Mouse (Mus musculus): Measurements from ENCODE around the gene Foxa3. TPM values are rescaled to one million over a fixed set of nuclear protein-coding genes. Genes with fewer than 3 reads are reported as not detected.

Foxa3 gene
- total RNA-seq, 1 experiment from 2014 or later = 2.7 TPM

DNA sequence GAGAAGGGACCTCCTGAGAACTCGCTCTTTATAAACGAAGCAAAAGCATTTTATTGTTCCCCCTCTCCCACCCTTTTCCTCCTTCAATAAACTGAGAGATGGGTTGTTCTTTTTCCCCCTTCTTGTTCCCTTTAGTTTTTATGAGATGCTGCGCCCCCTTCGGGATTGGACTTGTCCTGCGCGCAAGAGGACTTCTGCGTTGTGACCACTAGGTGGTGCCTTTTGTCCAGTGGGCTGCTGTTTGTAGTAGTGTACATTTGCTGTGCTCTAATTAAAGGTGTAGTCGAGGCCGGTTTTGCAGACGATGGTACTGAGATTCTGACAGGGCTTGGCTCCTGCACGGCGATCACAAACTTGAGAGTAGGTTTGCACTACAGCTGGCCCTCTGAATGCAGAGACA is 16.9 kb downstream of the Foxa3 start:
- peak; percentile 52 to 57; a peak in 3 of 4 replicates for ATAC-seq (replicated peaks in 1 of 2; ENCODE audit: insufficient read depth in 1 of 2, low FRiP score in 2 of 2, low TSS enrichment in 1 of 2, low read depth in 1 of 2, poor library complexity in 2 of 2, severe bottlenecking in 2 of 2)

DNA sequence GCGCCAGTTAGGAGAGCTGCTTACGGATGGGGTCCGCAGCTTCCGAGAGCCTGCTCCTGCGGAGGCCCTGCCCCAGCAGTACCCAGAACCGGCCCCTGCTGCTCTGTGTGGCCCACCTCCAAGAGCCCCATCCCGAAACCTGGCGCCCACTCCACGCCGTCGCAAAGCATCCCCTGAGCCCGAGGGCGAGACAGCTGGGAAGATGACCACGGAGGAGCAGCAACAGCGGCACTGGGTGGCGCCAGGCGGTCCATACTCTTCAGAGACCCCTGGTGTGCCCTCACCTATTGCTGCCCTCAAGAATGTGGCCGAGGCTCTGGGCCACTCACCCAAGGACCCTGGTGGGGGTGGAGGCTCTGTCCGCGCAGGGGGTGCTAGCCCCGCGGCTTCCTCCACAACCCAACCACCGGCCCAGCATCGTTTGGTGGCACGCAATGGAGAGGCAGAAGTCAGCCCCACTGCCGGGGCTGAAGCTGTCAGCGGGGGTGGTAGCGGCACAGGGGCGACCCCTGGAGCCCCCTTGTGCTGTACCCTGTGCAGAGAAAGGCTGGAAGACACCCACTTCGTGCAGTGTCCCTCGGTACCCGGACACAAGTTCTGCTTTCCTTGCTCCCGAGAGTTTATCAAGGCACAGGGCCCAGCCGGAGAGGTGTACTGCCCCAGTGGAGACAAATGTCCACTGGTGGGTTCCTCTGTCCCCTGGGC is 17.8 kb downstream of the Foxa3 start:
- no peak for ATAC-seq (replicated peaks in 1 of 2; ENCODE audit: insufficient read depth in 1 of 2, low FRiP score in 2 of 2, low TSS enrichment in 1 of 2, low read depth in 1 of 2, poor library complexity in 2 of 2, severe bottlenecking in 2 of 2)

DNA sequence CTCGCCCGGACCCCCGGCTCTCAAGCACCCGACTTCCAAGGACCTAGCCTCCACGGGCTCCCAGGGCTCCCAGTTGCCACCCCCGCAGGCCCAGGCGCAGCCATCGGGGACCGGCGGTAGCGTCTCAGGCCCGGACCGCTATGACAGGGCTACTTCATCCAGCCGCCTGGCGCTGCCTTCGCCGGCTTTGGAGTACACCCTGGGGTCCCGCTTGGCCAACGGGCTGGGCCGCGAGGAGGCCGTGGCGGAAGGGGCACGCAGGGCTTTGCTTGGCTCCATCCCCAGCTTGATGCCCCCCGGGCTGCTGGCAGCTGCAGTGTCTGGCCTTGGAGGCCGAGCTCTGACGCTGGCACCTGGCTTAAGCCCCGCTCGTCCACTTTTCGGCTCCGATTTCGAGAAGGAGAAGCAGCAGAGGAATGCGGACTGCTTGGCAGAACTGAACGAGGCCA is 18.7 kb downstream of the Foxa3 start:
- no peak for ATAC-seq (replicated peaks in 1 of 2; ENCODE audit: insufficient read depth in 1 of 2, low FRiP score in 2 of 2, low TSS enrichment in 1 of 2, low read depth in 1 of 2, poor library complexity in 2 of 2, severe bottlenecking in 2 of 2)

DNA sequence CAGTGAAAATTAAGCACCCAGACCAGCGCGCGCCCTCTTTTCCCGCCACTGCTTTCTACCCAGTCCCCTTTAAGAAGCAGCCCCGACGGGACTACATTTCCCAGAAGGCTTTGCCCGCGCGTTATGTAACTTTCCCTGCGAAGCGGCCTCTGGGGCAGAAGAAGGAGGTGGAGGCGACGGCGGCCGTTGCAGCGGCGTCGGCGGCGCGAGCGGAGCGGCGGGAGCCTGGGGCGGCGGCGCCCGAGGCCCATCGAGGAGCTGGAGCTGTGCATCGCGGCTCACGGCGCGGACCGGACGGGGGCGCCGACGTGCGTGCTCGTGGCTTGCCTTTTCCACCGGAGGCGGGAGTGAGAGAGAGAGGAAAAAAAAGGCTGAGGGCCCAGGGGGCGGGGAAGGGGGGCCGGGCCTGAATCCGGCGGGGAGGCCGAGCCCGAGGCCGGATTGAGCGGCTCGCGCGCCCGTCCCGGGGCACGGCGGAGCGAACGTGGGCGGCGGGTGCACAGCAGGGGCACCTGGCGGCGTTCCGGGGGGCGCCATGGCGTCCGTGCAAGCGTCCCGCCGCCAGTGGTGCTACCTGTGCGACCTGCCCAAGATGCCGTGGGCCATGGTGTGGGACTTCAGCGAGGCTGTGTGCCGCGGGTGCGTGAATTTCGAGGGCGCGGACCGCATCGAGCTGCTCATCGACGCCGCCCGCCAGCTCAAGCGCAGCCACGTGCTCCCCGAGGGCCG is 19.3 kb downstream of the Foxa3 start, which contains the start of gene Irf2bp1:
Gene Irf2bp1 (plus strand): TSS at position 143 of the 729 bp plus-strand sequence.
- peak; percentile 42 to 47 for ATAC-seq (replicated peaks in 1 of 2; ENCODE audit: insufficient read depth in 1 of 2, low FRiP score in 2 of 2, low TSS enrichment in 1 of 2, low read depth in 1 of 2, poor library complexity in 2 of 2, severe bottlenecking in 2 of 2)

DNA sequence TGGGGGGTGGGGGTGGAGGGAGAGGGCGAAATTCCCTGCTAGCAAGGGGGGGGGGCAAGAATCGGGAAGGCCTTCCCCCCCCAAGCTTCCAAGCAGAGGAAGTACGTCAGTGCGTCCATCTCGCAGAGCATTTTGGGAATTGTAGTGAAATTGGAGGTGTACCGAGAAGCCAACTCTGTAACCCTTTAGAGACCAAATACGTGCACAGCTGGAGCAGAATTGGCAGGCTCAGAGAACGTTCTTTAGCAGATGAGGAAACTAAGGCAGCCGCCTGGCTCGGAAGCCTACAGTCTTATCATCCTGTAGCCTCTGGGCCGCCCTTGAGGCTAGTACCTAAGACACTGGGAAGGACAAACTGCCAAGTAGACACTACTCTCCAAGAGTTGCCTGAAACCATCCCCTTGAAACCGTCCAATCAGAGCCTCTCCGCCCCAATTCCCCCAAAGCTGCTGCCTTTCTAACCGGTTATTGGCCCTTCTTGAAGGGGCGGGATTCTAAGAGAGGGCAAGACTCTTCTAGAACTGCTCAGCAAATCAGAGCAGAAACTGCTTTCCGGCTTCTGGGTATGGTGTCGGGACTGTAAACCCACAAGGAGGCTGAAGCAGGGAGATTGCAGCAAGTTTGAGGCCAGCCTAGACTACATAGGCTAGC is 20.4 kb downstream of the Foxa3 start:
- ATAC-seq (replicated peaks in 1 of 2; ENCODE audit: insufficient read depth in 1 of 2, low FRiP score in 2 of 2, low TSS enrichment in 1 of 2, low read depth in 1 of 2, poor library complexity in 2 of 2, severe bottlenecking in 2 of 2) = peak; percentile 48 to 58

DNA sequence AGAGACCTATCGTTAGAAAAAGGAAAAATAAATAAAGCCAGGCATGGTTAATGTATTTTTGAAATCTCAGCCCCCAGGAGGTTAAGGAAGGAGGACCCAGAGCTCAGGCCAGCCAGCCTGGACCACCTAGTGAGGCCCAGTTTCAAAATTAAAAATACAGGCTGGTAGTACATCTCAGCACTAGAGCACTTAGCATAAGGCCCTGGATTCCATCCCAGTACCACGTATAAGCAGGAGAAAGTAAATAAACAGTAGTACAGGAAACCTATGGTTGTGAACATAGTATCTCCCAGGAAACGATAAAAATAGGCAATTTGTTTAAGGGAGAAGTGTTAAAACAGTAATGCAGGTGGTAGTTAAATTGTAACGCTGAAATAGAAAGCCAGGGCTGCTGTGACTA is 21.2 kb downstream of the Foxa3 start:
- ATAC-seq (replicated peaks in 1 of 2; ENCODE audit: insufficient read depth in 1 of 2, low FRiP score in 2 of 2, low TSS enrichment in 1 of 2, low read depth in 1 of 2, poor library complexity in 2 of 2, severe bottlenecking in 2 of 2) = no peak

DNA sequence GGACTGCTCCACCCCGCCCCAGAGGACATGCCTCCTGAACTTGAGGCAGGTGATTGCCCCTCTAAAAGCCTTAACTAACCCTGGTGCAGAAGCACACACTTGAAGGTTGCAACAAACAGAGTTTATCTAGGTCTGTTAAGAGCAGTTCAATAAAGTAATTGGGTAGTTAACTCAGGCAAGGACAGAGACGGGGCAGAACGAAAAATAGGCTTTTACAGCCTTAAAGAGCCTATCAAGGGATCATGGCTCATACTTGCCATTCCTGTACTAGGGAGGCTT is 21.6 kb downstream of the Foxa3 start:
- no peak for ATAC-seq (replicated peaks in 1 of 2; ENCODE audit: insufficient read depth in 1 of 2, low FRiP score in 2 of 2, low TSS enrichment in 1 of 2, low read depth in 1 of 2, poor library complexity in 2 of 2, severe bottlenecking in 2 of 2)

DNA sequence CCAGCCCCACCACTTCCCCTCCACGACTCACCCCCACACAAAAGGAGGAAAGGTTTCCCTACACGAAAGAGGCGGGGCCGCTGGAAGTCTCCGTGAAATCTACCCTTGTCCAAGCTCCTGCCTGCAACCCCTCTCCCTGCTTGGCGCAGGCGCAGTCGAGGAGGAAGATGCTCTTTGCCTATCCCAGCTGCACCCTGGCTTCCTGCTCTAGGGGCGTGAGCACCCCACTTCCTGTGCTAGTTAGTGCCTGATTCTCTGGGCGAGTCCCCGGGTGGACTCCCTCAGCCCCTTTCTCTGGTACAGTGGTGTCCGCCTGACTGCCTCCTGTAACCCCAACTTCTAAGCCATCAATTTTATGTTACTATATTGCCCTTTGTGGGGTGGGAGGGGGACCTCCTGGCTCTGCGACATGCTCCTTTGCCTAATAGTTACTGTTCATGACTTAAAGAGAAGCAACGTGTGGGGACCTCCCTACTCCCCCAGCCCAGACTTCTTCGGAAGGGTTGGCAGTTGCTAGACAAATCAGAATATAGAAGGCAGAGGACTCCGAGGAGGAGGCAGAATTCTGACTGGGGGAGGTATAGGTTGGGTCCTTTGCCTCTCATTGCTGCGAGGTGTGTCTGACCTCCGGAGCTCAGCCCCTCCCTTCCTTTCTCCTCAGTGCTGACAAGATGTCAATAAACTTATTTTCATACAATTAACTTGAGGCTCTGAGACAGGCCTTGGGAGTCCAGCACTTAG is 22.1 kb downstream of the Foxa3 start:
- peak; percentile 51 to 58 for ATAC-seq (replicated peaks in 1 of 2; ENCODE audit: insufficient read depth in 1 of 2, low FRiP score in 2 of 2, low TSS enrichment in 1 of 2, low read depth in 1 of 2, poor library complexity in 2 of 2, severe bottlenecking in 2 of 2)

DNA sequence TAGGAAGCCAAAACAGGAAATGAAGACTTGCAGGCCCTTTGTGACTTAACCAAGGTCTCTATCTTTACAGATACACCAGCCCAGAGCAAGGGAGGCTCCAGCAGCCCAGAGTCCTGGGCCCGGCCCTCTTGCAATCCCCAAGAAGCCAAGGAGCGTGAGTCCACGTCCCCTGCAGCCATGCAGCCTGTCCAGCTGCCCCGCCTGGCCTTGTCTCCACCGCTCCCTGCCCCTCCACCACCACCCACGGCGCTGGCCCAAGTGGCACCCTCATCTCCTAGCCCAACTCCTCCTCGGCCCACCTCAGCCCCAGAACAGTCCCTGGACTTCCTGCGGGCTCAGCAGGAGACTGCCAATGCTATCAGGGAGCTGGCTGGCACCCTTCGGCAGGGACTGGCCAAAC is 22.9 kb downstream of the Foxa3 start:
- no peak for ATAC-seq (replicated peaks in 1 of 2; ENCODE audit: insufficient read depth in 1 of 2, low FRiP score in 2 of 2, low TSS enrichment in 1 of 2, low read depth in 1 of 2, poor library complexity in 2 of 2, severe bottlenecking in 2 of 2)

DNA sequence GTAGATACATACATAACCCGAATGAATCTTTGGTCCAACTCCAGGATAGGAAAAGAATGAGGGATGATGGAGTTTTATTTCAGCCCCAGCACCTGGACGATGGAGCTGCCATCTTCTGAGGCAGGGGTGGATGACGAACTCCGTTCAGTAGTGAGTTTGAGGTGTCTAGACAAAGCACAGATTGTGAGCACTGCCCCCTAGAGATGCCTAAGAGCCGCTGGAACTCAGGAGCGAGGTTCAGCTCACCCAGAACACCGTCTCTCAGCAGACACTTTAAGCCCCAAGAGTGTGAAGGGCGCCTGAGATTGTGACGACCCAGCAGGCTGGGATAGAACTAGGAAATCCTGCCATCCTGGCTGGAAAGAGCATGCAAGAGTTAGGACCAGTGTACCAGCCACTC is 24.5 kb downstream of the Foxa3 start:
- no peak for ATAC-seq (replicated peaks in 1 of 2; ENCODE audit: insufficient read depth in 1 of 2, low FRiP score in 2 of 2, low TSS enrichment in 1 of 2, low read depth in 1 of 2, poor library complexity in 2 of 2, severe bottlenecking in 2 of 2)

DNA sequence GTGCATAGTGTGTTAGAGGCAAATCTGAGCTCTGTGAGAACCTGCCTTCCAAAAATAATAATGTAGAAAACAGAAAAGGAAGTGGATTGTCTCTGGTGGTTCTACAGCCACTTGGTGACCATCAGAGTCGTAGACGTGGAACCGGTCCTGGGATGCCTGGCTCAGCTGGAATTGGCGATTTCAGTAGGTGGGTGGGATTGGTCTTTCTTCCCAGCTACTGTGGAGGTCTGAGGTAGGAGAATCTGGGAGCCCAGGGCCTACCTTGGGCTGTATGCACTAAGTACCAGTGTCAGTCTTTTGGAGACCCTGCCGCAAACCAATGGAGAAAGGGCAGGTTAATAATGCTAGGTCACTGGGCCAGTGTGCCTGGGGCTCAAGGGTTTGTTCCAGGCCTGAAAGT is 30.3 kb downstream of the Foxa3 start:
- ATAC-seq (replicated peaks in 1 of 2; ENCODE audit: insufficient read depth in 1 of 2, low FRiP score in 2 of 2, low TSS enrichment in 1 of 2, low read depth in 1 of 2, poor library complexity in 2 of 2, severe bottlenecking in 2 of 2) = no peak

DNA sequence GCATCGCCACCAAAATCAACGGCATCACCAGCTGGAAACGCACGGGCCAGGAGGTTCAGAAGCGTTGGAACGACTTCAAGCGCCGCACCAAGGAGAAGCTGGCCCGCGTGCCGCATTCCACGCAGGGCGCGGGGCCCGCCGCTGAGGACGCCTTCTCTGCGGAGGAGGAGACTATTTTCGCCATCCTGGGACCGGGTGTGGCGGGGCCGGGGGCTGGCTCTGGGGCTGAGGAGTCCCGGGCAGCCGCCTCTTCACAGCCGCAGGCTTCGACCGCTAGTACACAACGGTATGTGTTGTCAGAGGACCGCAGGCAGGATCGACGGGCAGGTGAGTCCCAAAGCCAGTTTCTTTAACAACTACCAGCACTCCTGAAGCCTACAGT is 31.1 kb downstream of the Foxa3 start:
- no peak for ATAC-seq (replicated peaks in 1 of 2; ENCODE audit: insufficient read depth in 1 of 2, low FRiP score in 2 of 2, low TSS enrichment in 1 of 2, low read depth in 1 of 2, poor library complexity in 2 of 2, severe bottlenecking in 2 of 2)

DNA sequence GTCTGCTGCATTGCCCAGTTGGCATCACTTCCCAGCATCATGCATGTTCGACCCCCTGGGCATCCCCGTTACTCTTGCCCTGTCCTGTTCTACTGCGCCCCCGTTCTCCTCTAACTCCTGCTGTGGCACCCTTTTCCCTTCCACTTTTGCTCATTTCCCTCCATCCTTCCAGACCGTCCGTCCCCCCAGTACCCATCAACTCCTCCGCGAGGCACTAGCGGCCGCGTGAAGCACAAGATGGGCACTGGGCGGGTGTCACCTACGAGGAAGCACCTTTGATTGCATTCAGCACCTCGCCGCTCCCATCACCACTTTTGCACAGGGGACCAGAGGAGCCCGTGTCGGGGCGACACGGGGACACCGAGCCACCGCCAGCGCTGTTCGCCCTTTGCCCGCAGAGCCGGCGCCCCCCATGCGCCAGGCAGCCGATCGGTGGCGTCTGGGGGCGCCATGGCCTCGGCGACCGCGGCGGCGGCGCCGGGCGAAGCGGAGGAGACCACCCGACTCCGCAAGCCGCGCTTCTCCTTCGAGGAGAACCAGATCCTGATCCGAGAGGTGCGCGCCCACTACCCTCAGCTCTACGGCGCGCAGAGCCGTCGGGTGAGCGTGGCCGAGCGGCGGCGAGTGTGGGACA is 31.6 kb downstream of the Foxa3 start:
- no peak for ATAC-seq (replicated peaks in 1 of 2; ENCODE audit: insufficient read depth in 1 of 2, low FRiP score in 2 of 2, low TSS enrichment in 1 of 2, low read depth in 1 of 2, poor library complexity in 2 of 2, severe bottlenecking in 2 of 2)

DNA sequence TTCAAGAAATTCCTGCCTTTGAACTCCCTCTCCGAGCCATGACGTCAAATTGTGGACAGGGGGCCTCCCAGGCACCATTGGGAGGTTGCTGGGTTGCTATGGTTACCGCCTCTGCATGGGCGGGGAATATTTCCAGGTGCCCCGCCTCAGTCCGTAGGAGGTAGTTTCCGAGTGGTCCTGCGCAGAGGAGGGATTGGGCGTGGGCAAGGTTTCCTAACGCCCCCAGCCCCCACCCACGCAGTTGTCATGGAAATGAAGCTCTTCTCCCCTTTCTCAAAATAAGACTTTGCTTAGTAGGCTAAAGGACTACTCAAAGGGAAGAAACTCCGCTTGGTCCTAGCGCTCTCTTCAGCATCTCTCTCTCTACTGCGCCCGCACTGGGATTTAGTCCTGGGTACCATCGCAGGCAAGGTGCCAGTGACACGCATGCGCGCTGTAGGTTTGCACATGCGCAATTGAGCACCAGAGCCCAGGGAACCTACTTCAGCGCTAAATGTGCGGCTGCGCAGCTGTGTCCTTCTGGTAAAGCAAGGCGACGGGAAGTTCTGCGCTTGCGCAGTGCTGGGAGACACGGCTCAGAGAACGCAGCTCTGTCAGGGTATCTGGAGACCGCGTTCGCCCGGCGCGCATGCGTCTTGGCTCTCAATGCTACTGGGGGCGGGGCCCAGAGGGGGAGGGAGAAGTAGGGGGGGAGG is 32.6 kb downstream of the Foxa3 start, which contains the start of gene Mypop:
Gene Mypop (plus strand): TSS at position 645 of the 695 bp plus-strand sequence.
- ATAC-seq (replicated peaks in 1 of 2; ENCODE audit: insufficient read depth in 1 of 2, low FRiP score in 2 of 2, low TSS enrichment in 1 of 2, low read depth in 1 of 2, poor library complexity in 2 of 2, severe bottlenecking in 2 of 2) = peak; percentile 88

DNA sequence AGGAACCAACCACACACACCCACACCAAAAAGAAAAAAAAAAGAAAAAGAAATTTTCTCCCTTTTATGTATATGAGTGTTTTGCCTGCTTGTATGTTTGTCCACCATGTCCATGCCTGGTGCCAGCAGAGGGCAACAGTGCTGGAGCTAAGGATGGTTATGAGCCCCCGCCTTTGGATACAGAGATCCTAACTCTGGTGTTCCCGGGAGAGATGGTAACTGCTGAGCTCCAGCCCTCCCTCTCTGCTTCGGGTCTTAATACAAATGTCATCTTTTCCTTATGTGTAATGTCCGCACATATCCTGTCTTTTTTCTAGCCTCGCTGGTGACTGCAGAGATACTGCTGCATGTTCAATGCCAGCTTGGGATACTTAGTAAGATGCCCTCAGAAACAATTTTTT is 33.3 kb downstream of the Foxa3 start:
- ATAC-seq (replicated peaks in 1 of 2; ENCODE audit: insufficient read depth in 1 of 2, low FRiP score in 2 of 2, low TSS enrichment in 1 of 2, low read depth in 1 of 2, poor library complexity in 2 of 2, severe bottlenecking in 2 of 2) = no peak

DNA sequence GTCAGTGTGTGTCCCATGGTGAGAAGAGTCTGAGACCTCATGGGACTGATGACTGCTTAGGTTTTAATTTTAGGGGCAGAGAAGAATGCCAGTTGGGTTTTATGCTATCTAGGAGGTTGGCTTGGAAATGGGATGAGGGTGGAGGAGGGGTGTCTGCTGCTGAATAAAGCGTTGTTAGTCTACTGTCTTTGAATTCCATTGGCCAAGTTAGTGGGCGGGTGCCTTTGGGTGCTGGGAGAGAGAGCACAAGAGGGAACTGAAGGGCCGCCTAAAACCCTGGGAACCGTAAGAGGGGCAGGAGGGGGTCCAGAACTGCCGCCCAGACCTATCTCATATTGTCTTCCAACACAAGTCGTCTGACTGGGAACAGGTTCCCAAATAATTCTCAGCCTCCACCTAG is 34.6 kb downstream of the Foxa3 start:
- no peak for ATAC-seq (replicated peaks in 1 of 2; ENCODE audit: insufficient read depth in 1 of 2, low FRiP score in 2 of 2, low TSS enrichment in 1 of 2, low read depth in 1 of 2, poor library complexity in 2 of 2, severe bottlenecking in 2 of 2)

DNA sequence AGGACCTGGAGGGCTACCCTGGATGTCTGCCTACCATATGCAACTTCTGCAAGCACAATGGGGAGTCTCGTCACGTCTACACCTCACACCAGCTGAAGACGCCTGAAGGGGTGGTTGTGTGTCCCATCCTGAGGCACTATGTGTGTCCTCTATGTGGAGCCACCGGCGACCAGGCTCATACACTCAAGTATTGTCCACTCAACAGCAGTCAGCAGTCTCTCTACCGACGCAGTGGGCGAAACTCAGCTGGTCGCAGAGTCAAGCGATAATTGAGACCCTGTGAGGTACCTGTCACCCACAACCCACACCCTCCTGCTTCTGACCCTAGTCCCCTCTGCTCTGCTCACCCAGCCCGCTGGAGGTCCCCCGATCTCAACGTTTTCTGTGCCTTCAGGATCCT is 35.6 kb downstream of the Foxa3 start:
- no peak for ATAC-seq (replicated peaks in 1 of 2; ENCODE audit: insufficient read depth in 1 of 2, low FRiP score in 2 of 2, low TSS enrichment in 1 of 2, low read depth in 1 of 2, poor library complexity in 2 of 2, severe bottlenecking in 2 of 2)
